7 mouse cellular contexts compared by ENCODE assay signal in genomic region chr15:5242241-5243035, GRCm38 (mm10). TPM values are rescaled to one million over a fixed set of nuclear protein-coding genes. Genes with fewer than 3 reads are reported as not detected.
DNase-seq lines count a peak whose midpoint lies in the region; ATAC-seq and TF ChIP-seq lines count a peak whose summit lies in the region.

No protein-coding gene starts in this region.

- H3K36me3 ChIP-seq in midbrain, embryonic 12.5 days = no peaks in the 10 kb centered on the region
- H3K36me3 ChIP-seq in stomach, embryonic 14.5 days (ENCODE audit: control insufficient read depth, insufficient read depth, low read length) = no peaks in the 10 kb centered on the region

- H3K4me3 ChIP-seq in cortical plate, adult 2 months (ENCODE audit: insufficient read depth, low read length) = peak overlapping the region; percentile 31
- H3K4me3 ChIP-seq in midbrain, embryonic 12.5 days = peak overlapping the region; percentile 52
- peak overlapping the region; percentile 60 for H3K4me3 ChIP-seq in stomach, embryonic 14.5 days (ENCODE audit: low read depth, low read length)

- no peaks in the 10 kb centered on the region for H3K9me3 ChIP-seq in midbrain, embryonic 12.5 days
- H3K9me3 ChIP-seq in stomach, embryonic 14.5 days (ENCODE audit: control insufficient read depth, low read depth, low read length) = no peaks in the 10 kb centered on the region

- H3K4me1 ChIP-seq in cortical plate, adult 2 months (ENCODE audit: control insufficient read depth, insufficient read depth, low read length) = peaks cover 4% of the 10 kb centered on the region
- peaks cover 30% of the 10 kb centered on the region for H3K4me1 ChIP-seq in midbrain, embryonic 12.5 days
- H3K4me1 ChIP-seq in stomach, embryonic 14.5 days (ENCODE audit: control insufficient read depth, insufficient read depth, low read length) = peaks cover 12% of the 10 kb centered on the region; the same call in 1 of the 2 replicates

- 3% methylated on average over 61 of the region's 61 CpGs for WGBS in midbrain, embryonic 12.5 days
- 2% methylated on average over 61 of the region's 61 CpGs for WGBS in stomach, embryonic 14.5 days

- peak; percentile 3 for DNase-seq in 3T3-L1 (ENCODE audit: low read depth, low spot score)
- peak; percentile 41 for DNase-seq in A20 (ENCODE audit: low read depth, low spot score)
- peak; percentile 31 for DNase-seq in heart, adult 8-10 months (ENCODE audit: low spot score)
- DNase-seq in kidney, postnatal 4 days = peak; percentile 52 to 54

- H3K9ac ChIP-seq in midbrain, embryonic 12.5 days (replicated peaks) = peak overlapping the region; percentile 49
- peak overlapping the region; percentile 34; the same call in 1 of the 2 replicates for H3K9ac ChIP-seq in stomach, embryonic 14.5 days (replicated peaks; ENCODE audit: low read depth, low read length)

- H3K27me3 ChIP-seq in midbrain, embryonic 12.5 days = peaks cover 64% of the 10 kb centered on the region
- no peaks in the 10 kb centered on the region for H3K27me3 ChIP-seq in stomach, embryonic 14.5 days (ENCODE audit: control insufficient read depth, insufficient read depth, low read length)

- TF ChIP-seq POLR2A in cortical plate, adult 2 months (IDR thresholded peaks at IDR 0.05; ENCODE audit: extremely low read depth, insufficient read depth, low read length) = no peak

- TF ChIP-seq CTCF in cortical plate, adult 2 months (IDR thresholded peaks at IDR 0.05; ENCODE audit: extremely low read depth, insufficient read depth, low read length) = no peak

- no peak overlapping the region for H3K27ac ChIP-seq in cortical plate, adult 2 months (ENCODE audit: insufficient read depth, low read length)
- no peak overlapping the region for H3K27ac ChIP-seq in midbrain, embryonic 12.5 days (replicated peaks)
- no peak overlapping the region for H3K27ac ChIP-seq in stomach, embryonic 14.5 days (ENCODE audit: low read length)

- ATAC-seq in midbrain, embryonic 12.5 days (ENCODE audit: low FRiP score, low read depth) = peak; percentile 42
- 0 out of 2 replicates have a peak, but pooled peaks have one; percentile 8 for ATAC-seq in stomach, embryonic 14.5 days (ENCODE audit: insufficient number of reproducible peaks, insufficient read depth, low FRiP score, low read depth)

- peak overlapping the region; percentile 95 for H3K4me2 ChIP-seq in midbrain, embryonic 12.5 days (replicated peaks)
- peak overlapping the region; percentile 100 for H3K4me2 ChIP-seq in stomach, embryonic 14.5 days (replicated peaks; ENCODE audit: low read depth, low read length)

RNA-seq across cellular contexts. Expression of gene Ptger4, which starts 1.5 kb away (rescaled TPM):
- 0.88 and 0.91 TPM in 2 replicates for polyA plus RNA-seq in cortical plate, adult 2 months (2012; rRNA removed)
- total RNA-seq in heart, adult 8-10 months (2022) = 1 to 10 TPM; 2.6 to 4.1 (median 3.1) TPM
- polyA plus RNA-seq in midbrain, embryonic 12.5 days (2016; fragmentation: Nextera tagmentation; extraction: Ambion mirVana) = 0.42 and 0.70 TPM in 2 replicates
- 5.1 and 5.8 TPM in 2 replicates for polyA plus RNA-seq in stomach, embryonic 14.5 days (2014; fragmentation: Nextera tagmentation; extraction: Ambion mirVana)

RNA-seq across cellular contexts. Expression of gene Ttc33, which starts 57.1 kb away (rescaled TPM):
- 48.8 and 57.5 TPM in 2 replicates for polyA plus RNA-seq in cortical plate, adult 2 months (2012; rRNA removed)
- total RNA-seq in heart, adult 8-10 months (2022) = 10 to 100 TPM; 41.9 to 46.4 (median 43.9) TPM
- 51.1 and 51.9 TPM in 2 replicates for polyA plus RNA-seq in midbrain, embryonic 12.5 days (2016; fragmentation: Nextera tagmentation; extraction: Ambion mirVana)
- polyA plus RNA-seq in stomach, embryonic 14.5 days (2014; fragmentation: Nextera tagmentation; extraction: Ambion mirVana) = 47.6 and 49.1 TPM in 2 replicates

Comparison
In these comparisons a context has a peak if more than half of its experiments do, and no peak if none do; other contexts are left out.
1. DNase-seq: peak in every context shown above with its lines; median percentile 53 in kidney, postnatal 4 days; 41 in A20; 31 in heart, adult 8-10 months; 3 in 3T3-L1.